Mouse (Mus musculus): ENCODE results near the gene Paqr5.

Gene Paqr5

GRCm38 (mm10) chr9:61960753-61961152 lies 65.9 kb downstream of the Paqr5 start:
- peak; percentile 32 to 37 for DNase-seq (ENCODE audit: low spot score in 2 of 2)

- no peak for DNase-seq (ENCODE audit: low spot score in 2 of 2)
These were observed 66.6 kb downstream of the Paqr5 start for GRCm38 (mm10) chr9:61959921-61960569.

- DNase-seq (ENCODE audit: low spot score in 2 of 2) = no peak
These were observed 71.9 kb downstream of the Paqr5 start for GRCm38 (mm10) chr9:61954707-61955106.

- DNase-seq (ENCODE audit: low spot score in 2 of 2) = no peak
These were observed 74.4 kb downstream of the Paqr5 start for GRCm38 (mm10) chr9:61952241-61952640.

- peak; percentile 70 to 73 for DNase-seq (ENCODE audit: low spot score in 2 of 2)
These were observed 79.0 kb downstream of the Paqr5 start for GRCm38 (mm10) chr9:61947402-61948346.

- DNase-seq (ENCODE audit: low spot score in 2 of 2) = peak; percentile 94 to 95
These were observed 79.8 kb downstream of the Paqr5 start, which contains the start of gene Kif23 for GRCm38 (mm10) chr9:61946623-61947401. Gene Kif23, minus strand, starts transcription at chr9:61946774.

GRCm38 (mm10) chr9:61945973-61946611 lies 80.6 kb downstream of the Paqr5 start:
- no peak for DNase-seq (ENCODE audit: low spot score in 2 of 2)

- no peak for DNase-seq (ENCODE audit: low spot score in 2 of 2)
These were observed 85.6 kb downstream of the Paqr5 start for GRCm38 (mm10) chr9:61941054-61941453.

- DNase-seq (ENCODE audit: low spot score in 2 of 2) = no peak
These were observed 93.3 kb downstream of the Paqr5 start for GRCm38 (mm10) chr9:61933333-61933732.

- no peak for DNase-seq (ENCODE audit: low spot score in 2 of 2)
These were observed 94.6 kb downstream of the Paqr5 start for GRCm38 (mm10) chr9:61932009-61932408.

GRCm38 (mm10) chr9:61925086-61925660 lies 101.5 kb downstream of the Paqr5 start:
- DNase-seq (ENCODE audit: low spot score in 2 of 2) = no peak

GRCm38 (mm10) chr9:61920331-61920730 lies 106.3 kb downstream of the Paqr5 start:
- no peak for DNase-seq (ENCODE audit: low spot score in 2 of 2)

GRCm38 (mm10) chr9:61919464-61919863 lies 107.2 kb downstream of the Paqr5 start:
- DNase-seq (ENCODE audit: low spot score in 2 of 2) = no peak

GRCm38 (mm10) chr9:61917436-61917835 lies 109.2 kb downstream of the Paqr5 start:
- no peak for DNase-seq (ENCODE audit: low spot score in 2 of 2)

- DNase-seq (ENCODE audit: low spot score in 2 of 2) = no peak
These were observed 109.7 kb downstream of the Paqr5 start for GRCm38 (mm10) chr9:61916986-61917385.

- DNase-seq (ENCODE audit: low spot score in 2 of 2) = no peak
These were observed 111.2 kb downstream of the Paqr5 start for GRCm38 (mm10) chr9:61915393-61916005.

GRCm38 (mm10) chr9:61914917-61915300 lies 111.7 kb downstream of the Paqr5 start:
- DNase-seq (ENCODE audit: low spot score in 2 of 2) = no peak

GRCm38 (mm10) chr9:61914203-61914916 lies 112.3 kb downstream of the Paqr5 start, which contains the start of gene Rplp1:
Gene Rplp1, minus strand, starts transcription at chr9:61914542.
- DNase-seq (ENCODE audit: low spot score in 2 of 2) = peak; percentile 96 to 97

GRCm38 (mm10) chr9:61911300-61912128 lies 115.1 kb downstream of the Paqr5 start:
- no peak for DNase-seq (ENCODE audit: low spot score in 2 of 2)

Measured in heart, adult 9 months (tissue).